Mouse (Mus musculus) induced T-regulatory cell, adult 2 months (primary cell): ENCODE measurements at regions not wholly inside any gene's neighbourhood (a gene's known extent, or its start where the extent isn't known, plus 50 kb on each side); places are given as distances from the start of the nearest gene placed in this dataset.
A peak's percentile ranks its signal among the peaks of the same experiment; 100 is the strongest.

ENCODE experiments used
- DNase-seq: peaks from one replicate; pipeline ENCODE4 v3.0.0-alpha.2; 2012; ENCODE audit warnings: low read depth

DNA sequence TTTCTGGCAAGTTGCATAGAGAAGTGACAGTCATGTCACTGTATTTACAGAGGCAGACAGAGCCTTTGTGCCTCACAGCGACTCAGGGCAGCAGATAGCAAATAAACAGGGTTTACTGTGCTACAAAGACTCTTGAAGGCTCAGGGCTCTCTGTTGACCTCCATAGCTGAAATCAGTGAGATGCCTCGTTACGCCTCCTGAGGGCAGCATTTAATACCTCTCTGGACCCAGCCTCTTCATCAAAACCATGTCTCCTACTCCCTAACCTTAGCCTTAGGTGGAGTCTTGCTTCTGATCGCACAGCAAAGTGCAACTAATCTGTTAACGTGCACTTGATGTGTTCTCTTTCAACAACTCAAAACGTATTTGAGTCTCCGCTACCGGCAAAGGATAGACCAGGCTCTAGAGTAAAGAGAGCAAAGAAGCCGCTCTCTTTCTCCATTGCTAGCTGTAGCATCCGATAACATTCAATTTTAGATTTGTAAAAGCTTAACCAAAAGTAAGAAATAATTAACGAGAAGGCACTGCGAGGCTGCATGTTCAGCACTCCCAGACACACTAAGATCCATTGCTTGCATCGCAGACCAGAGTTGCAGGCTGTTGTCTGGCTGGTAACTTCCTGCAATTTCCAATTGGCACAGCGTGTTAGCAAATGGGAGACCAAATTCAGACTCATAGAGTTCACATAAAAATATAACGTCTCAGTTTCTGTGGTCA, 101.1 kb upstream of the Man2a1 start:
- DNase-seq = peak; percentile 14

DNA sequence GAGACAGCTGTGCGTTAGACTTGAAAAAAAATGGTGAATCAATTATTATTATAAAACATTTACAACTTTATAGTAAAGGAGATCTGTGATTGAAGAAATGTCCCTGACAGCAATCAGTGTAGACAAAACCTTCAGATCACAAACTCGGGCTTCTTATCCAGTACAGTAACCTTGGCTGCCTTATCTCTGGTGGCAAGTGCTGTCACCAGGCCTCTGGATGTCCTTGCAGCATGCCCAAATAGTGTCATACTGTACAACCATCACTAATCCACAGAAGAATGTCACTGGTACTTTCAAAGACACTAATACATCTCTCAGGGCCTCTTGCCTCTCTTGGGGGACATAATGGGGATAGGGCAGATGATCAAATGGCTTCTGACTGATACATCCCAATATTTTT, 98.2 kb upstream of the Man2a1 start:
- DNase-seq = no peak

DNA sequence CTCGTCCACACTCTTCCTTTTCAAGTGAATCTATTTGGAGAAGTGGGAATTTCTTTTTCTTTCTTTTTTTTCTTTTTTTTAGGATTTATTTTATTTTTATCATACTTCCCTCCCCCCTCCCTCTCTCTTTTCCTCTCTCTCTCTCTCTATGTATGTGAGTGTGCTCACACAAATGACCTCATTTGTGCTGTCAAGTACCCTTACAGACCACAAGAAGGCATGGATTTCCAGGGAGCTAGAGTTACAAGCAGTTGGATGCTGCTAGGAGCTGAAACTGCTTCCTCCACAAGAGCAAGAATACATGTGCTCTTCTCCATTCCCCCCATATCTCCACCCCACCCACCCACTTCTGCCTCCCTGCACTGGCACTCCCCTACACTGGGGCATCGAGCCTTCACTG, 94.6 kb upstream of the Man2a1 start:
- no peak for DNase-seq

DNA sequence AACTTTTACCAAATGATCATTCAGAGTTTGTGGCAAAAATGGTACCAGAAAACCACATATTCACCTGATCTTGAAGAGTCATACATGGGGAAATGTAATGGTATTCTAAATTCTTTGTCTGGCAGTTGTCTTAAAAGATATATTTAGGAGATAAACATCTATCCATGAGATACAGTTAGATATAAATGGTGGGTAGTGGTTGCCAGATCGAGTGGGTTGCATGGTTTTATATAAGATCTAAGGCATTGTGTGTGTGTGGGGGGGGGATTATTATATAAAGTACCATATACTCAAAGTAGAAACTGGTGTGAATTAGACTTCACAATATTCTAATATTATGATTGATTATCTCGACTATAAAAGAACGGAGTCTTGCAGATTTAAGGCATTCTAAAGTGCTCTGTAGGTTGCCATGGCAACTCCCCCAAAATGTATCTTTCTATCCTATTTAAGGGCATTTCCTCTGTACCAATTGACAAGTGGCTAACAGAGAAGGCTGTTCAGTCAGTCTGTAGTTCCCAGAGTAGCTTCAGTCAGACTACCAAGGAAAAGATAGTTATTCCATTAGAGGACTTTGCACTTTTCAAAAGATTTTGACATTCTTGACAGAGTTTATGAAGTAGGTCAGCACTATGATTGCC, 89.3 kb upstream of the Man2a1 start:
- no peak for DNase-seq

DNA sequence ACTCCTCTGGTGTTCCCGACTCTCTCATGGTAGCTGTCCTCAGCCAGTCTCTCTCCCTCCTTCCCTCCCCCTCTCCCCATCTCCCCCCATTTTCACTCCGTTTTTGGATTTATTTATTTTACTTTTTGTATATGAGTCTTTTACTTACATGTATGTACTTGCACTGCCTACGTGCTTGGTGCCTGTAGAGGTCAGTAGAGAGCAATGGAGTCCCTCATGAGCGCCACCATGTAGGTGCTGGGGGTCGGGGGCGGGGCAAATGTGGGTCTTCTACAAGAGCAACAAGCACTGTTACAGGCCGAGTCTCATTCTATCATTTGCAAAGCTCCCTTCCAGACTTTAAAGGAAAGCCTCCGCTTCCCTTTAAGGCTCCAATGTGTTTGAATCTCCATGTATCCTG, 78.3 kb upstream of the Man2a1 start:
- DNase-seq = peak; percentile 46

DNA sequence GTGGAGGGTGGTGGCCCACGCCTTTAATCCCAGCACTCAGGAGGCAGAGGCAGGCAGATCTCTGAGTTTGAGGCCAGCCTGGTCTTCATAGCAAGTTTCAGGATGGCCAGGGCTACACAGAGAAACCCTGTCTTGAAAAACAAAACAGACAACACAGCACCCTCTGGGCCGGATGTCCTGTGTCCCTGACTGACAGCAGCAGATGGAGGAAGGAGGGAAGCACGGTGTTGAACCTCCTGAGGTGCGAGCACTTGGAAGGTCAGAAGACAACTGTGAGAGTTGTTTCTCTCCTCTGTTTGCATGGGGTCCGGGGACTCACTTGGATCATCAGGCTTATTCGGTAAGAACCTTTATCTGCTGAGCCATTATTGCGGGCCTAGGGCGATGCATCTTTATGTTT, 76.6 kb upstream of the Man2a1 start:
- no peak for DNase-seq

DNA sequence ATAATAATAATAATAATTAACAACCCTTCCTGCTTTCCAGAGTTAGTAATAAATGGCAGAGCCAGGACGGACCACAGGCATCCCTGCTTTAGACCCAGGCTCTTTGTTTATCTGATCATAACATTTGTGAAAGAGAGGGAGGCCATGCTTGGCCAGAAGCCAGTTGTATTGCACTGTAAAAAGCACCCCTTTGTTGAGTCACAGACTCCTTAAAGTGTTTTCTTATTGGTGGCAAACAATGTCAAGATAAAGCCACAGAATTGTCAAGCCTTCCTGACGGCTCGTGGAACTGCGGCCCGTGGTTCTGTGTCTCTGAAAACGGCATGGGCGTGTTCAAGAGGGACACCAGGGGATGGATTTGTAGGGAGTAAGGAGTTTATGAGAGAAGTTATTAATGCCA, 72.7 kb upstream of the Man2a1 start:
- DNase-seq = no peak

DNA sequence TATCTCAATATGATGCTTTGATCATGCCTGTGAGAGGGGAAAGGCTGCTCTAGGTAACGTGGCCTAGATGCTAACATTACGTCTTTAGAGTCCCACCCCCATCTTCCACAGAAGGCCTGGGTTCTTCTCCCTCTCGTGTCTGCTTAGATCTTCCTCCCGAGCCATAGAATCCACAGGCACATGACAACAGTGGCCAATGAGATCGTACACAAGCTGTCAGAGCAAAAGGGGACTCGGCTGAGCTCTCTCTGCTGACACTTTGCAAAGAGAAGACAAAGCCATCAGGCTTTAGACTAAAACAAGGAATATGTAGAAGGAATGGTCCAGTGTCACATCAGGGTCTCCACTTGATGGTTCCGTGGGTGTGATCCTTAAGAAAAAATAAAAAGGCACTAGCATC, 72.1 kb upstream of the Man2a1 start:
- DNase-seq = no peak

DNA sequence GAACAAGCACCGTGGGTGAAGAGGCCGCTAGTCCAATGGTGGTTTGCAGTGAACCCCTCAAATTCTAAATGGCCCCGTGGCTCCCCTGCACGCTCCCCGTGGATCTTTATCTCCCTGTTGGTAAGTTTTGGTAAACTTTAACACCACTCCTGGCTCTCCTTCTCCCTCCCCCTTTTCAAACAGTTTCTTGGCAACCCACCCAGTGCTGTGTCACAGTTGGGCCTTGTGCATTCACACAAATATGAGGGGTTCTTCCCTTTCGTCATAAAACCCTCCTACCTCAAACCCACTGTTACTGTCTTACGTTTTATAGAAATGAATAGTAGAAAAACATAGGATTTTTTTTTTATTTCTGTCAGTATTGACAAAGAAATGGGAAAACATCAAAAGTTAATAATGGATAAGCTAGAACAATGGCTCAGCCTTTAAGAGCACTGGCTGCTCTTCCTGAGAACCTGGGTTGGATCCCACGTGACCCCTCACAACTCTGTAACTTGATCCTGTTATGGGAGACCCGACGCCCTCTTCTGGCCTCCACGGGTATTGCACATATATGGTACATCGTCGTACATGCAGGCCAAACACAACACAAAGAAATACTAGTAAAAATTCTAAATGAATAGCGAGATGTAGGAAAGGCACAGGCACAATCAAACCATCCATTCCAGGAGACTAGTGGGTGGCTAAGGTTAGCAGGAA, 71.1 kb upstream of the Man2a1 start:
- DNase-seq = peak; percentile 25

DNA sequence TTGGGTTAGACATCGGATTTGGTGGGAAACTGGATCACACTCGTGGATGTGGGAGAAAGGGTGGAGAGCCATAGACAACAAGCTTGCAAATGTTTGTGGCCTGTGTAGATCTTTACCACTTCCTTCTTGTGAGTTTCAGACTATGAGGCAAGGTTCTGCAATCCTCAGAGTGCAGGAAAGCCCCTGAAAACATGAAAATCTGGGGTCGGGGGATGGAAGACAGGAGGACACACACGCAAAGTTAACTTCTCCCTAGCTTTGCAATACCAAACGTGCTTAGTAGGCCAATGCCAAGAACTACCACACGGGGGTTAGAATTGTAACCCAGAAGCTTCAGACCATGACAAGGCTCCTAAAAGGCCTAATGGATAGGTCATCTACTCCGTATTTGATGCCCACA, 69.4 kb upstream of the Man2a1 start:
- no peak for DNase-seq

DNA sequence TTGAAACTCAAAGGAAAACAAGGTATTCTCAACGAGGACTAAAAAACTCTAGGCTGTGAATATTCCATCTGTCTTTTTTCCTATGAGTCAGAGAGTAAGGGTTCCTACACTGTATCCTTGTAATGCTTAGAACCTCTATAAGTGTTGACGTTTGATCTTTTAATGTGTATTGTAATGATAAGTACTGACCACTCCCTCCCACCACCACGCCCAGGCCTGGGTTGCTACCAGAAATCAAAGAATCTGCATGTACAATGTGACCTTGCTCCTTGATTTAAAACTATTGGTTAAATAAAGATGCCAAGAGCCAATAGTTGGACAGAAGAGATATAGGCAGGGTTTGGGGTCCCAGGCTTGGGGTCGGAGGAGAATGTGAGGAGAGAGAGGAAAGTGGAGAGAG, 66.2 kb upstream of the Man2a1 start:
- DNase-seq = no peak

DNA sequence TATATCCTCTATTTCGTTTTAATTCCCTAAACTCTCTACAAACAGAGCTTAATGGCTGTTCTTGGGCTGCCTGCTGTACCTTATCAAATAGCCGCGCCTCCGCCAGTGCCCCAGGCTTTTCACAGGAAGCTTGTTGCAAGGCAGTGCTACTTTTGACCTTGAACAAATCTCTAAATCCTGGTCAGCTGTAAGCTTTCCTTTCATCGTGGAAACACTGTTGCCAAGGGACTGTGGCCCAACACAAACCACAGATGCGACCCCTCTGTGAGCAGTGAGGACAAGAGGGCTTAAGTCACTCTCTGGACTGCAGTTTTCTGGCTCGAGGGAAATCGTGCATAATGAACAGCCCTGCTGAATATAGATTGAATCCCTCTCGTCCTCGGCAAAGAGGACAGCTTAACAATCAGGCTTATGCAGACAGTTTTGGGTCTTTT, 62.0 kb upstream of the Man2a1 start:
- DNase-seq = no peak

DNA sequence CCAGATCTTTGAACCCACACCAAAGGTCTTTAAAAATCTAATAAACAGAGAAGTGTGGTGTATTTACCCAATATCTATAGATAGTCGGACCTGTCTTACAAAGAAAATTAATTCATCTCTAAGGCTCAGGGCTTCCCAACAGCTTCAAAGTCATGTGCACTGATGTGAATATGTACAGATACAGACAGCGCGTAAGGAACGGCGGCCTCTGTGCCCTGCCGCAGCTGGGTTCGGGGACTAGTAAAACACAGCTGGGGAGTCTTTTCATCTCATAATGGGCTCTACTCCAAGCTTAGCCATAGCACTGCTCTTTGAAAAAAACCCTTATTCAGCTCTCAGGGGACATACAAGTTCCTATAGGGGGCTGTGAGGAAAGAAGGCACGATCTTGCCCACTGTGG, 60.1 kb upstream of the Man2a1 start:
- no peak for DNase-seq

DNA sequence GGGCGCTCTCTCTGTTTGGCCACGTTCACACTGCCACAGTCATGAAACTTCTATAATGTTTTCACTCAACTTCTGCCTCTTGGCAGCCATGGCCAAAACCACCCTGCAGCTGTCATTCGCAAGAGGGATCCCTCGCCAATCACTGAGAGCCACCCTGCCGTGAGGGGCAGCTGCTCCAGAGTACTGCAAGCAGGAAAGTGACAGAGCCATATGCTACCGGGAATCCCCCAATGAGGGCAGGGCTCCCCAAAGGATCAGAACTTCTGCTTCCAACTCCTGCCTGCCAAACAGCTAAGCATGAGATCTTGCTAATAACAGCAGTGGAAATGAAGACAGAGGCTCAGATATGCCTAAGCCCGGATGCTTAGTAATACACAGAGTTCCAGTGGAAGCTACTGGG, 52.0 kb upstream of the Man2a1 start:
- no peak for DNase-seq

DNA sequence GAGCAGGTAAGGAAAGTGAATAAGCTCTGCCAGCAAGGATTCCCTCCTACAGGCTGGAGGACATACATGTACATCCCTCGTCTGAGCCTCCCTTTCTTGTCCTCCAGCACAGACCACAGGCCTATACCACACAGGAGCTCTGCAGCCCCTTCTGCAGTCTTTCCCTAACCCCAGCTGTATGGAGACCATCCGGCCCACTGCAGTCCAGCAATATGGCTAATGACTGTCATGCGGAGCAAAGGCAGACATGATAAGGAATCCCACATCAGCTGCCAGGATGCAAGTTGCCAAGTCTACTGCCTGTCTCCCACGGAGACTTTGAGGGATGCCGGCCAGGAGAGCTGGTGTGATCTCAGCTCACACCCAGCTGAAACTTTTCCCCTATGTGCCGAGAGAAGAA, 50.5 kb upstream of the Man2a1 start:
- DNase-seq = no peak
